Mouse (Mus musculus) forebrain, embryonic 12.5 days (tissue): ENCODE data around the gene Gm12166. TPM values are rescaled to one million over a fixed set of nuclear protein-coding genes. Genes with fewer than 3 reads are reported as not detected.

Experiments used
- ATAC-seq: fragments of 200-750 bp; cut with Nextera tagmentation; 2 replicates; pipeline ENCODE4 v1.8.0; 2017; ENCODE audit warnings: moderate TSS enrichment; ENCODE audit not compliant: low FRiP score
- H3K27ac ChIP-seq: fragments of 300-500 bp; sonication (generic); 2 replicates; pipeline ENCODE4 v1.5.1; 2016; ENCODE audit warnings: mild to moderate bottlenecking
- H3K27me3 ChIP-seq: fragments of 300-500 bp; sonication (generic); 2 replicates; pipeline ENCODE4 v1.6.1; 2016; ENCODE audit warnings: mild to moderate bottlenecking
- H3K36me3 ChIP-seq: fragments of 300-500 bp; sonication (generic); replicated peaks from 2 replicates; pipeline ENCODE4 v1.6.1; 2016; ENCODE audit warnings: mild to moderate bottlenecking
- H3K4me1 ChIP-seq: fragments of 300-500 bp; sonication (generic); 2 replicates; pipeline ENCODE4 v1.6.1; 2016
- H3K4me2 ChIP-seq: fragments of 300-500 bp; sonication (generic); 2 replicates; pipeline ENCODE4 v1.6.1; 2016; ENCODE audit warnings: mild to moderate bottlenecking, moderate library complexity
- H3K4me3 ChIP-seq: fragments of 300-500 bp; sonication (generic); replicated peaks from 2 replicates; pipeline ENCODE4 v1.5.1; 2016; ENCODE audit warnings: mild to moderate bottlenecking
- H3K9ac ChIP-seq: fragments of 300-500 bp; sonication (generic); 2 replicates; pipeline ENCODE4 v1.6.1; 2016; ENCODE audit warnings: mild to moderate bottlenecking
- H3K9me3 ChIP-seq: fragments of 300-500 bp; sonication (generic); 2 replicates; pipeline ENCODE4 v1.6.1; 2016
- WGBS: fragments of 180-500 bp; shearing (Covaris S2); methylation state at CpG from one replicate; pipeline ENCODE4 v1.1.7; 2016; 5-methylcytosine and 5-hydroxymethylcytosine counted together
- polyA plus RNA-seq: library from polyadenylated mRNA; unstranded; fragments of >200 nt; fragmentation: Nextera tagmentation; extraction: Ambion mirVana; gene quantifications from 2 replicates; pipeline ENCODE4 v1.2.1, GENCODE M21; 2016

Gene Gm12166
- polyA plus RNA-seq, 1 experiment from 2014 or later = 3.2 TPM

GRCm38 (mm10) chr11:46083835-46084444, 31.8 kb upstream of the Gm12166 start:
- no peak for ATAC-seq
- WGBS = 87% methylated on average over 11 of the region's 11 CpGs
- Histone ChIP-seq H3K27ac (no peak overlapping the region), H3K4me1 (no peaks in the 10 kb centered on the region), H3K27me3 (no peaks in the 10 kb centered on the region), H3K4me2 (no peak overlapping the region), H3K36me3 (no peaks in the 10 kb centered on the region), H3K9ac (no peak overlapping the region), H3K4me3 (no peak overlapping the region), H3K9me3 (no peaks in the 10 kb centered on the region)

- Histone ChIP-seq H3K36me3 (no peaks in the 10 kb centered on the region), H3K4me1 (no peaks in the 10 kb centered on the region), H3K4me2 (no peak overlapping the region), H3K27me3 (no peaks in the 10 kb centered on the region), H3K4me3 (no peak overlapping the region), H3K9ac (no peak overlapping the region), H3K27ac (no peak overlapping the region), H3K9me3 (no peaks in the 10 kb centered on the region)
- 92% methylated on average over 3 of the region's 3 CpGs for WGBS
- no peak for ATAC-seq
These were observed 31.3 kb upstream of the Gm12166 start for GRCm38 (mm10) chr11:46083405-46083804.

GRCm38 (mm10) chr11:46081075-46081474, 29.0 kb upstream of the Gm12166 start:
- H3K4me2 ChIP-seq = no peak overlapping the region
- H3K27ac ChIP-seq = no peak overlapping the region
- 98% methylated on average over 2 of the region's 2 CpGs for WGBS
- no peaks in the 10 kb centered on the region for H3K27me3 ChIP-seq
- 0 out of 2 replicates have a peak, but pooled peaks cover 5% of the 10 kb centered on the region for H3K9me3 ChIP-seq
- no peaks in the 10 kb centered on the region for H3K36me3 ChIP-seq
- no peak for ATAC-seq
- H3K4me1 ChIP-seq = no peaks in the 10 kb centered on the region
- H3K9ac ChIP-seq = no peak overlapping the region
- no peak overlapping the region for H3K4me3 ChIP-seq

GRCm38 (mm10) chr11:46077732-46078375, 25.7 kb upstream of the Gm12166 start:
- 0 out of 2 replicates have a peak, but pooled peaks cover 5% of the 10 kb centered on the region for H3K9me3 ChIP-seq
- H3K4me1 ChIP-seq = no peaks in the 10 kb centered on the region
- no peak overlapping the region for H3K4me3 ChIP-seq
- WGBS = 88% methylated on average over 7 of the region's 7 CpGs
- no peaks in the 10 kb centered on the region for H3K27me3 ChIP-seq
- no peak for ATAC-seq
- no peaks in the 10 kb centered on the region for H3K36me3 ChIP-seq
- H3K9ac ChIP-seq = no peak overlapping the region
- H3K4me2 ChIP-seq = no peak overlapping the region
- no peak overlapping the region for H3K27ac ChIP-seq

- no peak overlapping the region for H3K9ac ChIP-seq
- no peak for ATAC-seq
- WGBS = 93% methylated on average over 5 of the region's 5 CpGs
These were observed 25.2 kb upstream of the Gm12166 start for GRCm38 (mm10) chr11:46077304-46077703.

GRCm38 (mm10) chr11:46076442-46077158, 24.5 kb upstream of the Gm12166 start:
- no peak for ATAC-seq
- H3K9ac ChIP-seq = no peak overlapping the region
- no peaks in the 10 kb centered on the region for H3K36me3 ChIP-seq
- no peak overlapping the region for H3K27ac ChIP-seq
- H3K9me3 ChIP-seq = 0 out of 2 replicates have a peak, but pooled peaks cover 5% of the 10 kb centered on the region
- WGBS = 94% methylated on average over 11 of the region's 11 CpGs
- H3K4me1 ChIP-seq = no peaks in the 10 kb centered on the region
- H3K4me2 ChIP-seq = no peak overlapping the region
- no peaks in the 10 kb centered on the region for H3K27me3 ChIP-seq
- no peak overlapping the region for H3K4me3 ChIP-seq

More at GRCm38 (mm10) chr11:46077304-46077703, 25.2 kb upstream of the Gm12166 start:
- Histone ChIP-seq H3K9me3 (0 out of 2 replicates have a peak, but pooled peaks cover 5% of the 10 kb centered on the region), H3K27ac (no peak overlapping the region), H3K4me2 (no peak overlapping the region), H3K27me3 (no peaks in the 10 kb centered on the region), H3K4me3 (no peak overlapping the region), H3K36me3 (no peaks in the 10 kb centered on the region), H3K4me1 (no peaks in the 10 kb centered on the region)

GRCm38 (mm10) chr11:46075507-46075906, 23.4 kb upstream of the Gm12166 start:
- Histone ChIP-seq H3K27ac (no peak overlapping the region), H3K9me3 (0 out of 2 replicates have a peak, but pooled peaks cover 5% of the 10 kb centered on the region), H3K4me2 (no peak overlapping the region), H3K9ac (no peak overlapping the region), H3K4me1 (no peaks in the 10 kb centered on the region), H3K36me3 (no peaks in the 10 kb centered on the region), H3K27me3 (no peaks in the 10 kb centered on the region), H3K4me3 (no peak overlapping the region)
- 91% methylated on average over 3 of the region's 3 CpGs for WGBS
- no peak for ATAC-seq

GRCm38 (mm10) chr11:46073850-46074688, 21.9 kb upstream of the Gm12166 start:
- WGBS = 87% methylated on average over 17 of the region's 17 CpGs

GRCm38 (mm10) chr11:46073061-46073849, 21.1 kb upstream of the Gm12166 start:
- Histone ChIP-seq H3K4me1 (peaks cover 16% of the 10 kb centered on the region), H3K9ac (no peak overlapping the region), H3K4me3 (no peak overlapping the region), H3K4me2 (no peak overlapping the region), H3K9me3 (0 out of 2 replicates have a peak, but pooled peaks cover 5% of the 10 kb centered on the region), H3K36me3 (no peaks in the 10 kb centered on the region), H3K27me3 (no peaks in the 10 kb centered on the region), H3K27ac (no peak overlapping the region)
- no peak for ATAC-seq
- 83% methylated on average over 15 of the region's 15 CpGs for WGBS

More at GRCm38 (mm10) chr11:46073850-46074688, 21.9 kb upstream of the Gm12166 start:
- Histone ChIP-seq H3K27me3 (no peaks in the 10 kb centered on the region), H3K4me2 (no peak overlapping the region), H3K4me3 (no peak overlapping the region), H3K27ac (no peak overlapping the region), H3K4me1 (peaks cover 11% of the 10 kb centered on the region), H3K9me3 (0 out of 2 replicates have a peak, but pooled peaks cover 5% of the 10 kb centered on the region), H3K9ac (no peak overlapping the region), H3K36me3 (no peaks in the 10 kb centered on the region)
- ATAC-seq = no peak

- no peak overlapping the region for H3K27ac ChIP-seq
- H3K4me3 ChIP-seq = no peak overlapping the region
- H3K9me3 ChIP-seq = 0 out of 2 replicates have a peak, but pooled peaks cover 5% of the 10 kb centered on the region
- peaks cover 16% of the 10 kb centered on the region for H3K4me1 ChIP-seq
- ATAC-seq = no peak
- no peak overlapping the region for H3K4me2 ChIP-seq
- H3K36me3 ChIP-seq = no peaks in the 10 kb centered on the region
- WGBS = 68% methylated on average over 8 of the region's 8 CpGs
- no peak overlapping the region for H3K9ac ChIP-seq
- H3K27me3 ChIP-seq = no peaks in the 10 kb centered on the region
These were observed 20.4 kb upstream of the Gm12166 start for GRCm38 (mm10) chr11:46072466-46073060.

GRCm38 (mm10) chr11:46070789-46071188, 18.7 kb upstream of the Gm12166 start:
- Histone ChIP-seq H3K4me3 (no peak overlapping the region), H3K4me2 (no peak overlapping the region), H3K9ac (no peak overlapping the region), H3K27ac (no peak overlapping the region), H3K27me3 (no peaks in the 10 kb centered on the region), H3K36me3 (no peaks in the 10 kb centered on the region), H3K4me1 (peaks cover 17% of the 10 kb centered on the region), H3K9me3 (no peaks in the 10 kb centered on the region)
- no peak for ATAC-seq
- WGBS = 65% methylated on average over 8 of the region's 8 CpGs
